Mouse (Mus musculus) CH12.LX (cell line): Measurements from ENCODE around the gene Mid2. TPM values are rescaled to one million over a fixed set of nuclear protein-coding genes. Genes with fewer than 3 reads are reported as not detected.
"Not testable (repeated sequence)": the region's sequence is repeated elsewhere in the genome, so short reads cannot be mapped to it uniquely, and the experiment has no call there.

Source experiments
- DNase-seq: peaks from one replicate; pipeline ENCODE4 v3.0.0-alpha.2; 2013; ENCODE audit errors: extremely low read depth
- H3K27ac ChIP-seq: 2 replicates; pipeline ENCODE4 v1.5.1; 2012; ENCODE audit warnings: low read depth, mild to moderate bottlenecking, control low read depth, moderate library complexity; ENCODE audit not compliant: insufficient read depth
- H3K27me3 ChIP-seq: replicated peaks from 2 replicates; pipeline ENCODE3; 2012; ENCODE audit warnings: inconsistent platforms
- H3K36me3 ChIP-seq, 2 experiments: replicated peaks in 1 of 2; 2 replicates each; pipeline versions ENCODE3 to v1.6.1; 2012; ENCODE audit warnings: inconsistent platforms in 1 of 2, low read length in 1 of 2, mild to moderate bottlenecking in 1 of 2, mixed read lengths in 1 of 2, moderate library complexity in 1 of 2; ENCODE audit not compliant: control insufficient read depth in 1 of 2, insufficient read depth in 1 of 2
- H3K4me1 ChIP-seq, 2 experiments: 2 replicates each; pipeline ENCODE4 v1.6.1; 2012; ENCODE audit warnings: inconsistent platforms in 1 of 2, moderate library complexity in 1 of 2; ENCODE audit not compliant: insufficient read depth in 2 of 2, control insufficient read depth in 1 of 2
- H3K4me2 ChIP-seq: 2 replicates; pipeline ENCODE4 v1.6.1; 2012; ENCODE audit warnings: low read depth, mild to moderate bottlenecking, control low read depth; ENCODE audit not compliant: poor library complexity, insufficient read depth, severe bottlenecking
- H3K4me3 ChIP-seq, 3 experiments: fragments of 150-350 bp in 1 of 3; sonication (generic) in 1 of 3; replicated peaks in 1 of 3; 2 replicates each; pipeline versions ENCODE3 to v1.5.1; 2011 to 2012; ENCODE audit warnings: low read depth in 2 of 3, low read length in 2 of 3, mild to moderate bottlenecking in 2 of 3, moderate library complexity in 2 of 3, control low read depth in 1 of 3, improper control_type of control experiment in 1 of 3, inconsistent platforms in 1 of 3, mixed read lengths in 1 of 3; ENCODE audit not compliant: poor library complexity in 1 of 3
- H3K79me2 ChIP-seq: replicated peaks from 2 replicates; pipeline ENCODE4 v1.6.1; 2012; ENCODE audit warnings: mild to moderate bottlenecking, moderate library complexity; ENCODE audit not compliant: control insufficient read depth, poor library complexity, insufficient read depth, severe bottlenecking; ENCODE audit errors: extremely low read depth
- H3K9ac ChIP-seq: 2 replicates; pipeline ENCODE4 v1.6.1; 2012; ENCODE audit warnings: low read depth, mild to moderate bottlenecking, control low read depth, moderate library complexity; ENCODE audit not compliant: insufficient read depth
- H3K9me3 ChIP-seq: replicated peaks from 2 replicates; pipeline ENCODE3; 2012; ENCODE audit warnings: low read length, inconsistent platforms, mixed read lengths
- CHD1 ChIP-seq: IDR thresholded peaks from 2 replicates; pipeline ENCODE4 v1.6.1; 2012; ENCODE audit warnings: low read depth, low read length, improper control_type of control experiment, inconsistent platforms
- CHD2 ChIP-seq: IDR thresholded peaks from 2 replicates; pipeline ENCODE4 v1.6.1; 2011; ENCODE audit warnings: low read length, improper control_type of control experiment
- ELF1 ChIP-seq: IDR thresholded peaks from 2 replicates; pipeline ENCODE4 v1.6.1; 2014; ENCODE audit warnings: low read depth, mild to moderate bottlenecking, inconsistent platforms, low read length, improper control_type of control experiment
- EP300 ChIP-seq: IDR thresholded peaks from 2 replicates; pipeline ENCODE4 v1.6.1; 2011; ENCODE audit warnings: low read length, improper control_type of control experiment
- ETS1 ChIP-seq: conservative IDR thresholded peaks from 2 replicates; pipeline ENCODE4 v1.6.1; 2012; ENCODE audit warnings: low read depth, mild to moderate bottlenecking, inconsistent platforms, low read length, improper control_type of control experiment, moderate library complexity
- GABPA ChIP-seq: IDR thresholded peaks from 2 replicates; pipeline ENCODE4 v1.6.1; 2012; ENCODE audit warnings: low read depth, low read length, improper control_type of control experiment, inconsistent platforms; ENCODE audit not compliant: insufficient replicate concordance
- HCFC1 ChIP-seq: IDR thresholded peaks from 2 replicates; pipeline ENCODE4 v1.6.1; 2012; ENCODE audit warnings: low read depth, mild to moderate bottlenecking, inconsistent platforms, low read length, improper control_type of control experiment
- IRF4 ChIP-seq: IDR thresholded peaks from 2 replicates; pipeline ENCODE4 v1.6.1; 2014; ENCODE audit warnings: low read depth, mild to moderate bottlenecking, inconsistent platforms, low read length, improper control_type of control experiment
- MAFK ChIP-seq: IDR thresholded peaks from 2 replicates; pipeline ENCODE4 v1.6.1; 2011; ENCODE audit warnings: low read length, improper control_type of control experiment; ENCODE audit not compliant: insufficient replicate concordance
- MAX ChIP-seq: IDR thresholded peaks from 2 replicates; pipeline ENCODE4 v1.6.1; 2011; ENCODE audit warnings: low read length, improper control_type of control experiment
- MAZ ChIP-seq: IDR thresholded peaks from 2 replicates; pipeline ENCODE4 v1.6.1; 2012; ENCODE audit warnings: low read depth, mild to moderate bottlenecking, inconsistent platforms, low read length, improper control_type of control experiment, moderate library complexity
- MXI1 ChIP-seq: IDR thresholded peaks from 2 replicates; pipeline ENCODE4 v1.6.1; 2011; ENCODE audit warnings: mild to moderate bottlenecking, low read depth, low read length, improper control_type of control experiment
- NRF1 ChIP-seq: IDR thresholded peaks from 2 replicates; pipeline ENCODE4 v1.6.1; 2014; ENCODE audit warnings: low read depth, mild to moderate bottlenecking, inconsistent platforms, low read length, improper control_type of control experiment, moderate library complexity
- PAX5 ChIP-seq: IDR thresholded peaks from 2 replicates; pipeline ENCODE4 v1.6.1; 2012; ENCODE audit warnings: low read length, inconsistent platforms, mixed read lengths
- POLR2A ChIP-seq: IDR thresholded peaks from 2 replicates; pipeline ENCODE4 v1.6.1; 2011; ENCODE audit warnings: low read depth, mild to moderate bottlenecking, improper control_type of control experiment, low read length
- POLR2AphosphoS2 ChIP-seq: IDR thresholded peaks from 2 replicates; pipeline ENCODE4 v1.6.1; 2011; ENCODE audit warnings: low read depth, low read length, improper control_type of control experiment
- RCOR1 ChIP-seq: conservative IDR thresholded peaks from 2 replicates; pipeline ENCODE4 v1.6.1; 2012; ENCODE audit warnings: low read depth, mild to moderate bottlenecking, inconsistent platforms, low read length, improper control_type of control experiment
- TBP ChIP-seq: conservative IDR thresholded peaks from 2 replicates; pipeline ENCODE4 v1.6.1; 2011; ENCODE audit warnings: low read depth, low read length, improper control_type of control experiment
- UBTF ChIP-seq: IDR thresholded peaks from 2 replicates; pipeline ENCODE4 v1.6.1; 2012; ENCODE audit warnings: low read depth, mild to moderate bottlenecking, inconsistent platforms, low read length, improper control_type of control experiment, moderate library complexity
- ZKSCAN1 ChIP-seq: IDR thresholded peaks from 2 replicates; pipeline ENCODE4 v1.6.1; 2012; ENCODE audit warnings: low read depth, inconsistent platforms, low read length, improper control_type of control experiment, borderline replicate concordance
- ZMIZ1 ChIP-seq: IDR thresholded peaks from 2 replicates; pipeline ENCODE4 v1.6.1; 2012; ENCODE audit warnings: low read depth, mild to moderate bottlenecking, inconsistent platforms, low read length, improper control_type of control experiment
- dilution Hi-C: fragments of 300-500 bp; cut with MboI; formaldehyde crosslinking; loops from 2 replicates; pipeline ENCODE4 v1.14.3; 2020; ENCODE audit warnings: low sequenced_read_pairs; ENCODE audit not compliant: extremely low pct_unique_long_range_greater_than_20kb, extremely low pct_ligation_motif_present
- in situ Hi-C: fragments of 300-500 bp; cut with MboI; formaldehyde crosslinking; loops from 3 replicates; pipeline ENCODE4 v1.14.3; 2019; ENCODE audit warnings: low sequenced_read_pairs, low pct_ligation_motif_present, low pct_unique_long_range_greater_than_20kb, mixed read lengths
- polyA plus RNA-seq: library from polyadenylated mRNA; unstranded; fragments of >175 nt; gene quantifications from 2 replicates; pipeline ENCODE4 v1.2.1, GENCODE M21; 2012; ENCODE audit warnings: low read depth; ENCODE audit not compliant: insufficient read length
- total RNA-seq, 2 experiments: library from RNA; depleted of rRNA; stranded (reverse); fragments of 300-350 nt in 1 of 2; fragments of >200 nt in 1 of 2; gene quantifications; 2 replicates each; pipeline ENCODE4 v1.2.3; 2012 to 2014

Gene Mid2
- total and polyA plus RNA-seq, 3 experiments = 4.3 to 8.7 (median 5.4) TPM

- dilution Hi-C loops, H3K79me2 ChIP-seq, H3K4me2 ChIP-seq, H3K4me3 ChIP-seq, in situ Hi-C loops, H3K27me3 ChIP-seq, H3K9ac ChIP-seq, H3K36me3 ChIP-seq, H3K4me1 ChIP-seq, H3K27ac ChIP-seq, H3K9me3 ChIP-seq, DNase-seq: not testable (repeated sequence)
Observed at GRCm38 (mm10) chrX:140697872-140698463, 33.6 kb downstream of the Mid2 start.

- H3K9me3 ChIP-seq = no peaks in the 10 kb centered on the region
- H3K36me3 ChIP-seq = no peaks in the 10 kb centered on the region
- TF ChIP-seq CHD2 = no peak
- no peak for TF ChIP-seq POLR2AphosphoS2
- no peak for TF ChIP-seq HCFC1
- TF ChIP-seq ELF1 = no peak
- TF ChIP-seq UBTF = no peak
- no peak for TF ChIP-seq PAX5
- no peak for TF ChIP-seq TBP
- no peak for TF ChIP-seq MXI1
- TF ChIP-seq CHD1 = no peak
- TF ChIP-seq POLR2A = no peak
- dilution Hi-C loops = no loop called here
- in situ Hi-C loops = no loop called here
- H3K79me2 ChIP-seq = no peaks in the 10 kb centered on the region
- no peaks in the 10 kb centered on the region for H3K27me3 ChIP-seq
- H3K4me1 ChIP-seq = no peaks in the 10 kb centered on the region
- no peak overlapping the region for H3K27ac ChIP-seq
- no peak for DNase-seq
- no peak overlapping the region for H3K4me2 ChIP-seq
- H3K9ac ChIP-seq = no peak overlapping the region
- H3K4me3 ChIP-seq = no peak overlapping the region
Observed at GRCm38 (mm10) chrX:140703224-140703623, 38.8 kb downstream of the Mid2 start.

GRCm38 (mm10) chrX:140706077-140706476 is 41.7 kb downstream of the Mid2 start:
- Histone ChIP-seq H3K9ac (no peak overlapping the region), H3K4me3 (no peak overlapping the region), H3K79me2 (no peaks in the 10 kb centered on the region), H3K27ac (no peak overlapping the region), H3K4me1 (no peaks in the 10 kb centered on the region), H3K27me3 (no peaks in the 10 kb centered on the region), H3K9me3 (no peaks in the 10 kb centered on the region), H3K36me3 (no peaks in the 10 kb centered on the region), H3K4me2 (no peak overlapping the region)
- dilution Hi-C loops = no loop called here
- in situ Hi-C loops = no loop called here
- DNase-seq = no peak
- TF ChIP-seq ELF1 (no peak), ZMIZ1 (no peak), MAFK (no peak), EP300 (no peak), NRF1 (no peak), UBTF (no peak), GABPA (no peak), MAX (no peak), ZKSCAN1 (no peak), RCOR1 (no peak), ETS1 (no peak), MAZ (no peak), POLR2AphosphoS2 (no peak), IRF4 (no peak), CHD2 (no peak)
